Mouse (Mus musculus) right cerebral cortex, postnatal 4 days (tissue): ENCODE measurements around the gene Gm21411.
"Not testable (repeated sequence)": the region's sequence is repeated elsewhere in the genome, so short reads cannot be mapped to it uniquely, and the experiment has no call there.

Experiments used
- DNase-seq: peaks from one replicate; pipeline ENCODE4 v3.0.0-alpha.2; 2022

Gene Gm21411

GRCm38 (mm10) chr4:146909386-146910137 is at the start of gene Gm21411:
TSS of gene Gm21411 (minus strand) at chr4:146909590.
- not testable (repeated sequence) for DNase-seq

- DNase-seq = not testable (repeated sequence)
Observed at GRCm38 (mm10) chr4:146941691-146942090, 32.3 kb upstream of the Gm21411 start.

GRCm38 (mm10) chr4:146932311-146933082 is 23.1 kb upstream of the Gm21411 start:
- DNase-seq = no peak

- no peak for DNase-seq
Observed at GRCm38 (mm10) chr4:146915196-146915595, 5.8 kb upstream of the Gm21411 start.

- DNase-seq = not testable (repeated sequence)
Observed at GRCm38 (mm10) chr4:146908131-146908530, 1.3 kb downstream of the Gm21411 start.

- not testable (repeated sequence) for DNase-seq
Observed at GRCm38 (mm10) chr4:146904782-146905181, 4.6 kb downstream of the Gm21411 start.

GRCm38 (mm10) chr4:146903126-146903525 is 6.3 kb downstream of the Gm21411 start:
- not testable (repeated sequence) for DNase-seq
